Mouse (Mus musculus) liver, embryonic 15.5 days (tissue): ENCODE data around the gene Got2. TPM values are rescaled to one million over a fixed set of nuclear protein-coding genes. Genes with fewer than 3 reads are reported as not detected.
"Not testable (repeated sequence)": the region's sequence is repeated elsewhere in the genome, so short reads cannot be mapped to it uniquely, and the experiment has no call there.

Source experiments
- ATAC-seq: fragments of 200-750 bp; cut with Nextera tagmentation; 2 replicates; pipeline ENCODE4 v1.8.0; 2017; ENCODE audit warnings: moderate number of reproducible peaks, mild to moderate bottlenecking, moderate library complexity; ENCODE audit not compliant: insufficient read depth
- H3K27ac ChIP-seq: fragments of 300-500 bp; sonication (generic); replicated peaks from 2 replicates; pipeline ENCODE4 v1.5.1; 2015; ENCODE audit warnings: mild to moderate bottlenecking, inconsistent platforms
- H3K27me3 ChIP-seq: fragments of 300-500 bp; sonication (generic); 2 replicates; pipeline ENCODE4 v1.6.1; 2015; ENCODE audit warnings: mild to moderate bottlenecking, inconsistent platforms
- H3K36me3 ChIP-seq: fragments of 300-500 bp; sonication (generic); replicated peaks from 2 replicates; pipeline ENCODE4 v1.6.1; 2015; ENCODE audit warnings: moderate library complexity, mild to moderate bottlenecking, inconsistent platforms
- H3K4me1 ChIP-seq: fragments of 300-500 bp; sonication (generic); replicated peaks from 2 replicates; pipeline ENCODE4 v1.6.1; 2015; ENCODE audit warnings: inconsistent platforms
- H3K4me2 ChIP-seq: fragments of 300-500 bp; sonication (generic); 2 replicates; pipeline ENCODE4 v1.6.1; 2015; ENCODE audit warnings: moderate library complexity, mild to moderate bottlenecking, inconsistent platforms
- H3K4me3 ChIP-seq: fragments of 300-500 bp; sonication (generic); replicated peaks from 2 replicates; pipeline ENCODE4 v1.5.1; 2015; ENCODE audit warnings: mild to moderate bottlenecking, inconsistent platforms
- H3K9ac ChIP-seq: fragments of 300-500 bp; sonication (generic); 2 replicates; pipeline ENCODE4 v1.6.1; 2015; ENCODE audit warnings: moderate library complexity, mild to moderate bottlenecking, inconsistent platforms
- H3K9me3 ChIP-seq: fragments of 300-500 bp; sonication (generic); replicated peaks from 2 replicates; pipeline ENCODE4 v1.6.1; 2016; ENCODE audit warnings: inconsistent platforms
- WGBS: fragments of 180-500 bp; shearing (Covaris S2); methylation state at CpG from one replicate; pipeline ENCODE4 v1.1.7; 2015; ENCODE audit warnings: mixed read lengths; ENCODE audit not compliant: insufficient replicate concordance; 5-methylcytosine and 5-hydroxymethylcytosine counted together
- polyA plus RNA-seq: library from polyadenylated mRNA; unstranded; fragments of >200 nt; fragmentation: Nextera tagmentation; extraction: Ambion mirVana; gene quantifications from 2 replicates; pipeline ENCODE4 v1.2.1, GENCODE M21; 2015

Gene Got2
- polyA plus RNA-seq, 1 experiment from 2014 or later = 223 TPM

GRCm38 (mm10) chr8:95871690-95872089, 16.7 kb downstream of the Got2 start:
- no peaks in the 10 kb centered on the region for H3K9me3 ChIP-seq
- no peaks in the 10 kb centered on the region for H3K27me3 ChIP-seq
- H3K4me2 ChIP-seq = no peak overlapping the region
- no peaks in the 10 kb centered on the region for H3K4me1 ChIP-seq
- H3K36me3 ChIP-seq = peaks cover 96% of the 10 kb centered on the region
- H3K27ac ChIP-seq = no peak overlapping the region
- ATAC-seq = no peak
- WGBS = 82% methylated on average over 16 of the region's 16 CpGs
- no peak overlapping the region for H3K4me3 ChIP-seq
- no peak overlapping the region for H3K9ac ChIP-seq

- WGBS = 86% methylated on average over 18 of the region's 18 CpGs
- ATAC-seq, H3K27me3 ChIP-seq: not testable (repeated sequence)
These were observed 23.5 kb downstream of the Got2 start for GRCm38 (mm10) chr8:95864851-95865250.

DNA sequence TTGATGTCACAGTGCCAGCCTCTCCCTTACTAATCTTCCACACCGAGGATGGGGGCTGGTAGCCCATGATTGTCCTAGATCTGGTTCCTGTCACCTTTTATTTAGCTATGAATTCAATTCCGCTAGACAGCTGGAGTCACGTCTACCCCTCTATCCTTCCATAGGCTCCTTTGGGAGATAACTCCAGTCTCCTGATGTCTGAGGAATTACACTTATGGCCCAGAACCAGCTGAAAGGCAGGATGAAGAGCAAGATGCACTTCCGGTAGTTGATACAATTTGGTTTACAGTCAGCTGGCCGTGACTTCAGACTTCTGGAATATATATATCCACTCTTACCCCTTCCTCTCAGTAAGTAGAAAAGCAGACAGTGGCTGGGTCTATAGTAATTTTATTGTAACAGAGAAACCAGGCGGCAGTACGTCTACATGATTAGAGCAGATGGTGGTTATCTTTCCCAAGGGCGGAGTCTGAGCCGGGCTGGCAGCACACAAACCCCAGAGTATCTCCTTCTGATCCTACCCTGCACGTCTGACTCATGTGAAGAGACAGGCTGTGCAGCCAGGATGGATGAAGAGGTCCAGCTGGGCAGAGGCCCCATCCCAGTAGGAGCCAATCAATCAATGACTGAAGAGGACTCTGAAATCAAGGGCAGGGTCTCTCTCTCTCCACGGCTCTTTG, 24.4 kb downstream of the Got2 start:
- ATAC-seq = peak; percentile 40; the same call in 1 of the 2 replicates
- H3K4me1 ChIP-seq, H3K4me3 ChIP-seq, H3K9me3 ChIP-seq, H3K4me2 ChIP-seq, H3K9ac ChIP-seq, H3K27me3 ChIP-seq, H3K27ac ChIP-seq: not testable (repeated sequence)
- WGBS = 46% methylated on average over 11 of the region's 11 CpGs
- H3K36me3 ChIP-seq = peaks cover 33% of the 10 kb centered on the region

More at GRCm38 (mm10) chr8:95864851-95865250, 23.5 kb downstream of the Got2 start:
- H3K9me3 ChIP-seq, H3K9ac ChIP-seq, H3K27ac ChIP-seq, H3K4me3 ChIP-seq, H3K4me1 ChIP-seq, H3K4me2 ChIP-seq: not testable (repeated sequence)
- H3K36me3 ChIP-seq = peaks cover 43% of the 10 kb centered on the region

DNA sequence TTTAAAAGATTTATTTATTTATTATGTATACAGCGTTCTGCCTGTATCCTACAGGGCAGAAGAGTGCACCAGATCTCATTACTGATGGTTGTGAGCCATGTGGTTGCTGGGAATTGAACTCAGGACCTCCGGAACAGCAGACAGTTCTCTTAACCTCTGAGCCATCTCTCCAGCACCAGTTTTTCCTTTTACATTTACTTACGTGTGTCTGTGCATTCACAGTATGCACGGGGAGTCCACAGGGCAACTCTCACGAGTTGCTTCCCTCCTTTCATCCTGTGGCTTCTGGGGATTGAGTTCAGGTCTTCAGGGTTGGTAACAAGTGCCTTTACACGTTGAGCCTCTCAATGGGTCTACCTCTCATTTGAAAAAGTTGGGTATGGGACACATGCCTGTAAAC, 34.2 kb downstream of the Got2 start:
- no peak for ATAC-seq
- Histone ChIP-seq H3K9me3 (no peaks in the 10 kb centered on the region), H3K27ac (no peak overlapping the region), H3K36me3 (no peaks in the 10 kb centered on the region), H3K9ac (no peak overlapping the region), H3K27me3 (no peaks in the 10 kb centered on the region), H3K4me2 (no peak overlapping the region), H3K4me3 (no peak overlapping the region), H3K4me1 (peaks cover 17% of the 10 kb centered on the region)
- 62% methylated on average over 6 of the region's 6 CpGs for WGBS

- peak within 1 kb of the TSS; percentile 65 for H3K4me3 ChIP-seq
- peak; percentile 73 for ATAC-seq
- peak within 1 kb of the TSS; percentile 54 for H3K9ac ChIP-seq
- H3K9me3 ChIP-seq = no peaks in the 10 kb centered on the region
- H3K36me3 ChIP-seq = 0 out of 2 replicates have a peak, but pooled peaks cover 1% of the 10 kb centered on the region
- 14% methylated on average over 22 of the region's 22 CpGs for WGBS
- peak within 1 kb of the TSS; percentile 78 for H3K4me2 ChIP-seq
- peaks cover 17% of the 10 kb centered on the region for H3K4me1 ChIP-seq
- peak within 1 kb of the TSS; percentile 67 for H3K27ac ChIP-seq
- H3K27me3 ChIP-seq = no peaks in the 10 kb centered on the region
These were observed 35.1 kb downstream of the Got2 start, which contains the start of gene Slc38a7 for GRCm38 (mm10) chr8:95853102-95853843. Slc38a7 (minus strand) TSS chr8:95853539.

DNA sequence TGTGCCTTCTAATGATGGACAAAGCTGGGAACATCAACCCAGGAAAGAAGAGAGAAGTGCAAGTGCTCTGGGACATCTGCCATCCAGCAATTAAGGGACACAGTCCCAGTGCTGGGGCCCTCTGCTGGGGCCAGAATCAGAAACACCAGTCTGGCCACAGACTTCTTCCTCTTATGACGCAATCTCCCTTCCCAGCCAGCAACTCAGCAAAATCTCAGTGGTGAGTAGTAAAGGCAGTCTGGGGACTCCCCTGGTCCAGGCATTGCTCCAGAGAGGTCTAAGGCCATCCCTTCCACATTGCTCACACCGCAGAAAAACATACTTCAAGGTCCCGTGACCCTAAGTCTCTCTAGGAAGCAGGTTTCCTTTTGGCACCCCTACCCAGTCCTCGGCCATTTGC, 36.1 kb downstream of the Got2 start:
- ATAC-seq = peak; percentile 40
- 39% methylated on average over 4 of the region's 4 CpGs for WGBS
- H3K9me3 ChIP-seq = no peaks in the 10 kb centered on the region
- 0 out of 2 replicates have a peak, but pooled peaks cover 4% of the 10 kb centered on the region for H3K36me3 ChIP-seq
- H3K27ac ChIP-seq = peak overlapping the region; percentile 67
- peaks cover 21% of the 10 kb centered on the region for H3K4me1 ChIP-seq
- peak overlapping the region; percentile 54; the same call in 1 of the 2 replicates for H3K9ac ChIP-seq
- H3K4me3 ChIP-seq = peak overlapping the region; percentile 65
- H3K4me2 ChIP-seq = peak overlapping the region; percentile 78
- H3K27me3 ChIP-seq = no peaks in the 10 kb centered on the region

DNA sequence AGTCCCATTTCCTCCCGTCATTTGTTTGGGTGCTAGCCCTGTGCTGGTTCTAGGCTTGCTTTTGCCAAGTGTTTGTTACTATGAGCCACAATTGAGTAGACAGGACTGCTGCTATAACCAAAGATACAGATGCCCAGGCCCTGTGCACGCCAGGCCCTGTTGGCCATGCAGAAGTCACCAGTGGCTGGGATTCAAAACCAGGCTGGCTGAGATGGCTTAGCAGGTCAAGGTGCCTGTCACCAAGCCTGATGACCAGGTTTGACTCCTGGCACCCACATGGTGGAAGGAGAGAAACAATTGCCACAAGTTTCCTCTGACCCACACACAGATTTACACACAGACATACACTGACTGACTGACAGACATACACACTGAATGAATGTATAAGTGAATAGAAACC, 38.0 kb downstream of the Got2 start:
- Histone ChIP-seq H3K4me1 (peaks cover 21% of the 10 kb centered on the region), H3K9ac (no peak overlapping the region), H3K27me3 (no peaks in the 10 kb centered on the region), H3K4me3 (no peak overlapping the region), H3K27ac (no peak overlapping the region), H3K4me2 (no peak overlapping the region), H3K9me3 (no peaks in the 10 kb centered on the region), H3K36me3 (peaks cover 9% of the 10 kb centered on the region; the same call in 1 of the 2 replicates)
- WGBS = 65% methylated on average over 2 of the region's 2 CpGs
- no peak for ATAC-seq

GRCm38 (mm10) chr8:95848734-95849464, 39.4 kb downstream of the Got2 start:
- Histone ChIP-seq H3K27ac (no peak overlapping the region), H3K4me1 (peaks cover 21% of the 10 kb centered on the region), H3K27me3 (no peaks in the 10 kb centered on the region), H3K36me3 (peaks cover 15% of the 10 kb centered on the region; the same call in 1 of the 2 replicates), H3K4me3 (no peak overlapping the region), H3K9ac (no peak overlapping the region), H3K4me2 (no peak overlapping the region), H3K9me3 (no peaks in the 10 kb centered on the region)
- ATAC-seq = no peak
- WGBS = 79% methylated on average over 19 of the region's 19 CpGs

DNA sequence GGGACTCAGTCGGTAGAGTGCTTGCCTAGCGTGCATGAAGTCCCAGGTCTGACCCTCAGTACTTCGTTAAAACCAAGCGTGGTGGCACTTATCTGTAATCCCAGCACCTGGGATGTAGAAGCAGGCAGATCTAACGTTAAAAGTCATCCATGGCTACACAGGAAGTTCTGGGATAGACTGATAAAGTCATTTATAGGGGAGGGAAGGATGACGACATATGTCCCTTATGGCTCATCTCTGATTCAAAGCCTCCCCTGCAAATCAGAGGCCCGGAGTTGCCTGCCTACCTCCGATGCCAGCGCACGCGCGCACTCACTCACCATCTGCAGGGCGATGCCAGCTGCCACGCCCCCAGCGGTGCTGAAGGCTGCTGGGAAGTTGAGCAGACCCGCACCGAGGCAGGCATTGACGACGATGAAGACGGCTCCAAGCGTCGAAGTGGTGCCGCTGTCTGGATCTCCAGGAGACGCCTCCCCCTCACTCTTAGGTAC, 40.2 kb downstream of the Got2 start:
- Histone ChIP-seq H3K4me3 (no peak overlapping the region), H3K27me3 (no peaks in the 10 kb centered on the region), H3K4me1 (peaks cover 17% of the 10 kb centered on the region), H3K4me2 (no peak overlapping the region), H3K9me3 (no peaks in the 10 kb centered on the region), H3K36me3 (peaks cover 22% of the 10 kb centered on the region), H3K27ac (no peak overlapping the region), H3K9ac (no peak overlapping the region)
- no peak for ATAC-seq
- 49% methylated on average over 24 of the region's 24 CpGs for WGBS

DNA sequence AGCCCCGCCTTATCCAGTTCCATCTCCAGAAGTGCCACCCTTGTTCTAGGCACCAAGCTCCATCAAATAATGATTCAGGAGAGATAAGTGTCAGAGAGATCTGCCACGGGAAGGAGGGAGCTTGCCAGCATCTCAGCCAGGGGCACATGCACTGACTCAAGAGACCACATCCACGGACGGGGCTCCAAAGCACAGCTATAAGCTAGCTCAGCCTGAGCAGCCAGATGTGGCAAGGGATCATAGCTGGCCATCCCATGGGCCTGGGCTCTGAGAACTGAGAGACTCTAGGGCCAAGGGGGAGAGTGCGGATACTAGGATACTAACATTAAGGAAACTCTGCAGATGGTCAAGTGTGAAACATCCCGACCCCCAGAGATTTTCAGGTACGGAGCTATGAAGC, 43.3 kb downstream of the Got2 start:
- Histone ChIP-seq H3K36me3 (peaks cover 26% of the 10 kb centered on the region), H3K4me3 (no peak overlapping the region), H3K27ac (no peak overlapping the region), H3K4me2 (no peak overlapping the region), H3K4me1 (0 out of 2 replicates have a peak, but pooled peaks cover 4% of the 10 kb centered on the region), H3K9me3 (no peaks in the 10 kb centered on the region), H3K9ac (no peak overlapping the region), H3K27me3 (no peaks in the 10 kb centered on the region)
- WGBS = 80% methylated on average over 7 of the region's 7 CpGs
- no peak for ATAC-seq

DNA sequence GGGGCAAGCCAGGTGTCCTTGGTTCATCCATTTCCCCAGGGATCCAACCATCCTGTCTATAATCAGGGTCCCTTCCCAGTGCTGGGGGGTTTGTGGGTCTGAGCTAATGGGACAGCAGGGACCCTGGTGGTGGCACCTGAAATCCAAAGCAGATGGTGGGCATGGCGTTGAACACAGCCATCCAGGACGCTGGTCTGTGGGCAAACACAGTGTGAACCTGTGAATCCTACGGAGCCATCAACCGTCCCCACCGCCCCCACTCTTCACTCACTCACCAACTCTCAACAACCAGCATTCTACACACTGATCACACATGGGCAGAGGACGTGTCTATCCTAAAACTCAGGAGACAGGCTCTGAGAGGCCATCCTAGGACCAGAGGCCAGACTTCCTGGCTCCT, 44.4 kb downstream of the Got2 start:
- H3K27me3 ChIP-seq = no peaks in the 10 kb centered on the region
- no peak overlapping the region for H3K27ac ChIP-seq
- no peak overlapping the region for H3K9ac ChIP-seq
- 0 out of 2 replicates have a peak, but pooled peaks cover 4% of the 10 kb centered on the region for H3K4me1 ChIP-seq
- no peak overlapping the region for H3K4me3 ChIP-seq
- H3K9me3 ChIP-seq = no peaks in the 10 kb centered on the region
- no peak for ATAC-seq
- 72% methylated on average over 6 of the region's 6 CpGs for WGBS
- no peak overlapping the region for H3K4me2 ChIP-seq
- peaks cover 27% of the 10 kb centered on the region for H3K36me3 ChIP-seq
